Mouse (Mus musculus) liver, embryonic 16.5 days (tissue): ENCODE measurements around the gene Hunk. TPM values are rescaled to one million over a fixed set of nuclear protein-coding genes. Genes with fewer than 3 reads are reported as not detected.

ENCODE experiments used
- ATAC-seq: fragments of 200-750 bp; cut with Nextera tagmentation; 2 replicates; pipeline ENCODE4 v1.8.0; 2017; ENCODE audit warnings: low read depth, mild to moderate bottlenecking, moderate number of reproducible peaks, moderate library complexity
- H3K27ac ChIP-seq: fragments of 300-500 bp; sonication (generic); 2 replicates; pipeline ENCODE4 v1.5.1; 2014; ENCODE audit warnings: mild to moderate bottlenecking, low read length
- H3K27me3 ChIP-seq: fragments of 300-500 bp; sonication (generic); 2 replicates; pipeline ENCODE4 v1.6.1; 2014; ENCODE audit warnings: low read depth, low read length, mixed read lengths; ENCODE audit not compliant: control insufficient read depth, insufficient read depth
- H3K36me3 ChIP-seq: fragments of 300-500 bp; sonication (generic); 2 replicates; pipeline ENCODE4 v1.6.1; 2014; ENCODE audit warnings: mild to moderate bottlenecking; ENCODE audit not compliant: control insufficient read depth, insufficient read depth
- H3K4me1 ChIP-seq: fragments of 300-500 bp; sonication (generic); 2 replicates; pipeline ENCODE4 v1.6.1; 2014; ENCODE audit warnings: low read depth, low read length, mixed read lengths; ENCODE audit not compliant: control insufficient read depth
- H3K4me2 ChIP-seq: fragments of 300-500 bp; sonication (generic); 2 replicates; pipeline ENCODE4 v1.6.1; 2014; ENCODE audit warnings: low read depth, low read length, mixed read lengths
- H3K4me3 ChIP-seq: fragments of 300-500 bp; sonication (generic); 2 replicates; pipeline ENCODE4 v1.5.1; 2014; ENCODE audit warnings: low read depth, mild to moderate bottlenecking, low read length
- H3K9ac ChIP-seq: fragments of 300-500 bp; sonication (generic); 2 replicates; pipeline ENCODE4 v1.6.1; 2014; ENCODE audit warnings: low read depth, low read length
- H3K9me3 ChIP-seq: fragments of 300-500 bp; sonication (generic); replicated peaks from 2 replicates; pipeline ENCODE4 v1.6.1; 2016; ENCODE audit warnings: low read length; ENCODE audit not compliant: control insufficient read depth
- WGBS: fragments of 180-500 bp; shearing (Covaris S2); extraction: QIAGEN DNeasy Blood & Tissue Kit; methylation state at CpG from one replicate; pipeline ENCODE4 v1.1.7; 2014; ENCODE audit not compliant: insufficient replicate concordance; 5-methylcytosine and 5-hydroxymethylcytosine counted together
- polyA plus RNA-seq: library from polyadenylated mRNA; unstranded; fragments of >200 nt; fragmentation: Nextera tagmentation; extraction: Ambion mirVana; gene quantifications from 2 replicates; pipeline ENCODE4 v1.2.1, GENCODE M21; 2015

Hunk gene
- polyA plus RNA-seq, 1 experiment from 2014 or later: 1.3 TPM

- Histone ChIP-seq H3K27me3 (no peaks in the 10 kb centered on the region), H3K4me1 (no peaks in the 10 kb centered on the region), H3K4me3 (no peak overlapping the region), H3K9ac (no peak overlapping the region), H3K9me3 (no peaks in the 10 kb centered on the region), H3K4me2 (no peak overlapping the region), H3K27ac (no peak overlapping the region), H3K36me3 (no peaks in the 10 kb centered on the region)
- ATAC-seq: no peak
- 48% methylated on average over 7 of the region's 7 CpGs for WGBS
These were observed 35.3 kb downstream of the Hunk start for GRCm38 (mm10) chr16:90421145-90421544.

GRCm38 (mm10) chr16:90421551-90421950 is 35.7 kb downstream of the Hunk start:
- WGBS: 62% methylated on average over 8 of the region's 8 CpGs
- H3K4me2 ChIP-seq: no peak overlapping the region

GRCm38 (mm10) chr16:90422108-90422529 is 36.3 kb downstream of the Hunk start:
- Histone ChIP-seq H3K4me3 (no peak overlapping the region), H3K4me2 (no peak overlapping the region), H3K4me1 (no peaks in the 10 kb centered on the region), H3K9ac (no peak overlapping the region), H3K9me3 (no peaks in the 10 kb centered on the region), H3K27ac (no peak overlapping the region), H3K36me3 (no peaks in the 10 kb centered on the region), H3K27me3 (no peaks in the 10 kb centered on the region)
- 60% methylated on average over 11 of the region's 11 CpGs for WGBS
- no peak for ATAC-seq

More at GRCm38 (mm10) chr16:90421551-90421950, 35.7 kb downstream of the Hunk start:
- Histone ChIP-seq H3K4me3 (no peak overlapping the region), H3K9me3 (no peaks in the 10 kb centered on the region), H3K4me1 (no peaks in the 10 kb centered on the region), H3K36me3 (no peaks in the 10 kb centered on the region), H3K9ac (no peak overlapping the region), H3K27ac (no peak overlapping the region), H3K27me3 (no peaks in the 10 kb centered on the region)
- no peak for ATAC-seq

- 55% methylated on average over 3 of the region's 3 CpGs for WGBS
- Histone ChIP-seq H3K4me2 (no peak overlapping the region), H3K36me3 (no peaks in the 10 kb centered on the region), H3K9me3 (no peaks in the 10 kb centered on the region), H3K27me3 (no peaks in the 10 kb centered on the region), H3K27ac (no peak overlapping the region), H3K9ac (no peak overlapping the region), H3K4me3 (no peak overlapping the region), H3K4me1 (no peaks in the 10 kb centered on the region)
- ATAC-seq: no peak
These were observed 38.1 kb downstream of the Hunk start for GRCm38 (mm10) chr16:90423898-90424297.

GRCm38 (mm10) chr16:90424391-90424790 is 38.6 kb downstream of the Hunk start:
- Histone ChIP-seq H3K9ac (no peak overlapping the region), H3K27ac (no peak overlapping the region)
- 54% methylated on average over 9 of the region's 9 CpGs for WGBS

GRCm38 (mm10) chr16:90426234-90426633 is 40.4 kb downstream of the Hunk start:
- Histone ChIP-seq H3K4me3 (no peak overlapping the region), H3K27me3 (no peaks in the 10 kb centered on the region), H3K27ac (no peak overlapping the region), H3K9me3 (no peaks in the 10 kb centered on the region), H3K4me2 (no peak overlapping the region), H3K36me3 (no peaks in the 10 kb centered on the region), H3K4me1 (no peaks in the 10 kb centered on the region), H3K9ac (no peak overlapping the region)
- no peak for ATAC-seq
- 64% methylated on average over 5 of the region's 5 CpGs for WGBS

More at GRCm38 (mm10) chr16:90424391-90424790, 38.6 kb downstream of the Hunk start:
- Histone ChIP-seq H3K36me3 (no peaks in the 10 kb centered on the region), H3K4me1 (no peaks in the 10 kb centered on the region), H3K9me3 (no peaks in the 10 kb centered on the region), H3K4me3 (no peak overlapping the region), H3K4me2 (no peak overlapping the region), H3K27me3 (no peaks in the 10 kb centered on the region)
- ATAC-seq: no peak

GRCm38 (mm10) chr16:90427838-90428630 is 42.2 kb downstream of the Hunk start:
- no peak for ATAC-seq
- H3K27me3 ChIP-seq: no peaks in the 10 kb centered on the region
- H3K4me1 ChIP-seq: no peaks in the 10 kb centered on the region
- H3K27ac ChIP-seq: no peak overlapping the region
- H3K36me3 ChIP-seq: no peaks in the 10 kb centered on the region; the same call in 1 of the 2 replicates
- H3K9ac ChIP-seq: no peak overlapping the region
- H3K4me2 ChIP-seq: no peak overlapping the region
- 67% methylated on average over 8 of the region's 8 CpGs for WGBS
- H3K4me3 ChIP-seq: no peak overlapping the region
- no peaks in the 10 kb centered on the region for H3K9me3 ChIP-seq

GRCm38 (mm10) chr16:90433551-90433950 is 47.7 kb downstream of the Hunk start:
- peaks cover 6% of the 10 kb centered on the region for H3K36me3 ChIP-seq
- 79% methylated on average over 12 of the region's 12 CpGs for WGBS
- no peak overlapping the region for H3K9ac ChIP-seq
- no peak overlapping the region for H3K4me2 ChIP-seq
- no peaks in the 10 kb centered on the region for H3K9me3 ChIP-seq
- ATAC-seq: no peak
- H3K4me3 ChIP-seq: no peak overlapping the region
- H3K27ac ChIP-seq: no peak overlapping the region
- H3K27me3 ChIP-seq: no peaks in the 10 kb centered on the region
- H3K4me1 ChIP-seq: no peaks in the 10 kb centered on the region

- Histone ChIP-seq H3K27ac (no peak overlapping the region), H3K4me3 (no peak overlapping the region), H3K36me3 (peaks cover 6% of the 10 kb centered on the region), H3K9ac (no peak overlapping the region), H3K4me2 (no peak overlapping the region), H3K4me1 (no peaks in the 10 kb centered on the region), H3K27me3 (no peaks in the 10 kb centered on the region), H3K9me3 (no peaks in the 10 kb centered on the region)
- peak; percentile 21; the same call in 1 of the 2 replicates for ATAC-seq
- 41% methylated on average over 4 of the region's 4 CpGs for WGBS
These were observed 49.4 kb downstream of the Hunk start for GRCm38 (mm10) chr16:90435231-90435630.
